Comparison of ENCODE assay signal across 9 mouse cellular contexts in genomic region chr16:76786405-76787155, GRCm38 (mm10).
DNase-seq lines count a peak whose midpoint lies in the region; ATAC-seq and TF ChIP-seq lines count a peak whose summit lies in the region.
"Had no signal": no experiment of that assay in that cellular context is flagged by ENCODE, and none has a peak within 500 bp of the region (broad histone marks: within the 10 kb centered on the region; RNA-seq: fewer than 3 reads in every experiment).

No protein-coding gene starts in this region.

- H3K27me3 ChIP-seq in kidney, adult 2 months (replicated peaks; ENCODE audit: control insufficient read depth, insufficient read depth, low read length): no peaks in the 10 kb centered on the region
- H3K27me3 ChIP-seq in kidney, embryonic 15.5 days: no peaks in the 10 kb centered on the region
- H3K27me3 ChIP-seq: liver, embryonic 13.5 days had no signal

- TF ChIP-seq POLR2A in kidney, adult 2 months (IDR thresholded peaks at IDR 0.05; ENCODE audit: low read depth, low read length): no peak

- TF ChIP-seq CTCF in kidney, adult 2 months (conservative IDR thresholded peaks at IDR 0.05; ENCODE audit: insufficient read depth, insufficient read length, low read depth, low read length): peak; percentile 89

- no peaks in the 10 kb centered on the region for H3K4me1 ChIP-seq in kidney, adult 2 months (ENCODE audit: control insufficient read depth, insufficient read depth, low read length)
- H3K4me1 ChIP-seq in kidney, embryonic 15.5 days: no peaks in the 10 kb centered on the region
- H3K4me1 ChIP-seq: liver, embryonic 13.5 days had no signal

- no peak for ATAC-seq in kidney, embryonic 15.5 days (replicated peaks; ENCODE audit: low FRiP score)
- ATAC-seq in erythroblast, adult 5-6 weeks (replicated peaks; ENCODE audit: low FRiP score, poor library complexity, severe bottlenecking): no peak

- H3K27ac ChIP-seq in kidney, adult 2 months (ENCODE audit: insufficient read depth, low read depth, low read length): no peak overlapping the region
- no peak overlapping the region for H3K27ac ChIP-seq in kidney, embryonic 15.5 days
- H3K27ac ChIP-seq: liver, embryonic 13.5 days had no signal

- peak; percentile 87 for DNase-seq in kidney, adult 2 months
- peak; percentile 75 for DNase-seq in ES-CJ7 (ENCODE audit: low read depth, low spot score)
- DNase-seq in cerebellum, adult 11-12 months: peak; percentile 4
- DNase-seq in gastrocnemius, postnatal 10 days: peak; percentile 45
- DNase-seq in layer of hippocampus, postnatal 14 days (ENCODE audit: low spot score in 2 of 2): peak; percentile 9 to 59
- peak; percentile 47 for DNase-seq in ovary, postnatal 14 days (ENCODE audit: low spot score)
- DNase-seq: liver, embryonic 13.5 days had no signal

- H3K4me2 ChIP-seq in kidney, embryonic 15.5 days: no peak overlapping the region
- H3K4me2 ChIP-seq: liver, embryonic 13.5 days had no signal

- no peak overlapping the region for H3K4me3 ChIP-seq in kidney, adult 2 months (ENCODE audit: insufficient read depth, low read depth, low read length)
- H3K4me3 ChIP-seq in kidney, embryonic 15.5 days (replicated peaks): no peak overlapping the region
- H3K4me3 ChIP-seq: liver, embryonic 13.5 days had no signal

- no peaks in the 10 kb centered on the region for H3K36me3 ChIP-seq in kidney, adult 2 months (ENCODE audit: control insufficient read depth, insufficient read depth, low read length)
- H3K36me3 ChIP-seq in kidney, embryonic 15.5 days: no peaks in the 10 kb centered on the region
- H3K36me3 ChIP-seq: liver, embryonic 13.5 days had no signal

- WGBS in kidney, adult 2 months: 71% methylated on average over 6 of the region's 6 CpGs
- 69% methylated on average over 6 of the region's 6 CpGs for WGBS in kidney, embryonic 15.5 days

- no peaks in the 10 kb centered on the region for H3K9me3 ChIP-seq in kidney, embryonic 15.5 days (replicated peaks)
- H3K9me3 ChIP-seq: liver, embryonic 13.5 days had no signal

- no peak overlapping the region for H3K9ac ChIP-seq in kidney, embryonic 15.5 days
- H3K9ac ChIP-seq: liver, embryonic 13.5 days had no signal

Comparison
In these comparisons a context has a peak if more than half of its experiments do, and no peak if none do; other contexts are left out.
1. DNase-seq: peak in every context shown above with its lines; median percentile 87 in kidney, adult 2 months; 75 in ES-CJ7; 47 in ovary, postnatal 14 days; 45 in gastrocnemius, postnatal 10 days; 34 in layer of hippocampus, postnatal 14 days; 4 in cerebellum, adult 11-12 months.